Mouse (Mus musculus): Measurements from ENCODE around the gene Htr2a. TPM values are rescaled to one million over a fixed set of nuclear protein-coding genes. Genes with fewer than 3 reads are reported as not detected.

Htr2a gene
- total RNA-seq, 2 experiments from 2014 or later = 2.0 to 5.1 TPM

- ATAC-seq (replicated peaks; ENCODE audit: low FRiP score, low TSS enrichment, poor library complexity, severe bottlenecking) = peak; percentile 82
Measured at GRCm38 (mm10) chr14:74684298-74684978, 43.8 kb downstream of the Htr2a start.

DNA sequence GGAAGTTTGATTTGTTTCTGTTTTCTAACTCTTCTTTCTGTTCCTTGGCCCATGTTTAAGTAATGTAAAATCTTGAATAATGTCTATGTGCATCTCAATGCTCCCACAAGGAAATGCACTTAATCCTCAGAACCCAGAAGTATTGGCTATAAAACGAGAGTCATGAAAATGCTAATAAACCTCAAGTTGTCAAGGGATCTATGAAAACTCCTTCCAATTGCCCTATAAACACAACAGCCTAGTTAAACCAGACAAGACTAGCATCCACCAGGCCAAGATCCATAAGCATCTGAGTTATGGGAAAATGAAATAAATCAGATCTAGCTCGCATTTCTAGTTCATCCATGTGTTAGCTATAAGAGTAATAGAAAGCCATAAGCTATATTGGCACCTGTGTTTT is 51.3 kb downstream of the Htr2a start:
- ATAC-seq (replicated peaks; ENCODE audit: low FRiP score, low TSS enrichment, poor library complexity, severe bottlenecking) = no peak

GRCm38 (mm10) chr14:74696766-74697165 is 56.1 kb downstream of the Htr2a start:
- ATAC-seq (replicated peaks; ENCODE audit: low FRiP score, low TSS enrichment, poor library complexity, severe bottlenecking) = no peak

DNA sequence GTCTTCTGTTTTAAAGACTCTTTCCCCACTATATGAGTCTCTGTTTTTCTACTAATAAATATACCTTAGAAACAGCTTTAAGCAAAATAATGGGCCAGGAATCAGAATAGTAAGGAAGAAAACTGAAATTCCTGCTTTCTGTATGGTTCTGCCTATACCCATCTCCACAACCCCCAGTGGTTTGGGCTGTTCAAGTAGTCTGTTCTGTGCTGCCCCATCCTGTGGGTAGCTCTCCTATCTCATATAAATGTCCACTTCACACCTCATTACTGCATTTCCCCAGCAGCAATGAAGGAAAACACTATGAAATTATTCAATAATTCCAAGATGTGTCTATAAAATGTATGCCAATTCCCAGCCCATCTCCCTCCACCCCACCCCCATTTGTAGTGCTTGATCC is 56.8 kb downstream of the Htr2a start:
- ATAC-seq (replicated peaks; ENCODE audit: low FRiP score, low TSS enrichment, poor library complexity, severe bottlenecking) = no peak

DNA sequence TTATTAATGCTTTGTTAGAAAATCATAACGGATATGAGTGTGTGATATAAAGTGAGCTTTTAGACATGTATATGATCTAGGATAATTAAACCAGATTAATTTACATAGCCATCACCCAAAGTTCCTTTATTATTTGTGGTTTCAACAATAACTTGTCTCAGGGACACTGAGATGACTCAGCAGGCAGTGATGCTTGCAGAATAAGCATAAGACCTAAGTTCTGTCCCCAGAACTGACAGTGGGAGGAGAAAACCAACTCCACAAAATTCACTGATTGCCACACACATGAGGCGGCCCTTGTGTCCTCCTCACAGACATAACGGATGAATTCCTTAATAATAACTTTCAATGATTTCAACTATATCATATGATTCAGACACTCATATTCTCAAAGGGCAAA is 58.6 kb downstream of the Htr2a start:
- no peak for ATAC-seq (replicated peaks; ENCODE audit: low FRiP score, low TSS enrichment, poor library complexity, severe bottlenecking)

DNA sequence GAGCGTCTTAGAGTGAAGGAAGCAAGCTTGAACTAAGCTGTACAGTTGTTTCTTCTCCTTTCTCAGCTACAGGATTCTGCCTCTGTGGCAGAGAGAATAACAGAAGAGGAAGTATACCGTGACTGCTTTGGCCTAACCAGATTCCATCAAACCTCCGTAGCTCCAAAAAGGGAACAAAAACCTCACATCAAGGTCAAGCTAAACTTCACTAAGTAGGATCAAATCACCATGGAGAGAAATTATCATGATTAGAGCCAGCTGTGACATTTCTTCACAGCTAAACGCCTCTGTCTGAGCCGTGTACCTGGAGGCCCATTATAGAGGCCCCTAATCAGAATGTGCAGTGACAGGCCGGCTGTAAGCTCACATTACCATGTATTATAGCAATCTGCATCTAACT is 63.3 kb downstream of the Htr2a start:
- no peak for ATAC-seq (replicated peaks; ENCODE audit: low FRiP score, low TSS enrichment, poor library complexity, severe bottlenecking)

DNA sequence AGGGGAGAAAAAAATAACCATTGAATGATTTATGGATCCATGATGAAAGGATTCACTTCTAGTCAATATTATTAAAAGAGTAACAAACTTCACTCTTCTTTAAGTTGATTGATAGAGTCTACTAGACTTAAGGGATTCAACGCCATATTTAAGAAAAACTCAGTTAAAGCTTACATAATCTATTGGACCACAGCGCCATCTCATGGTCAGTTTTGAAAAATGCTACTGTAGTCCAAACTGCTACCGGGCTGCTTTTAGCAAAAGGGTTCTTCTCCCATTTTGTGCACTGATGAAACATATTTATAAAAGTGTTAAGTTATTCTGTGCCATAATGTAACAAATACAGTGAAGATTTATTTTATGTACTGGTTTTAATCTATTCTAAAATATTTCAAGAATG is 68.4 kb downstream of the Htr2a start:
- peak; percentile 75 for ATAC-seq (replicated peaks; ENCODE audit: low FRiP score, low TSS enrichment, poor library complexity, severe bottlenecking)

GRCm38 (mm10) chr14:74723541-74723940 is 82.9 kb downstream of the Htr2a start:
- no peak for ATAC-seq (replicated peaks; ENCODE audit: low FRiP score, low TSS enrichment, poor library complexity, severe bottlenecking)

DNA sequence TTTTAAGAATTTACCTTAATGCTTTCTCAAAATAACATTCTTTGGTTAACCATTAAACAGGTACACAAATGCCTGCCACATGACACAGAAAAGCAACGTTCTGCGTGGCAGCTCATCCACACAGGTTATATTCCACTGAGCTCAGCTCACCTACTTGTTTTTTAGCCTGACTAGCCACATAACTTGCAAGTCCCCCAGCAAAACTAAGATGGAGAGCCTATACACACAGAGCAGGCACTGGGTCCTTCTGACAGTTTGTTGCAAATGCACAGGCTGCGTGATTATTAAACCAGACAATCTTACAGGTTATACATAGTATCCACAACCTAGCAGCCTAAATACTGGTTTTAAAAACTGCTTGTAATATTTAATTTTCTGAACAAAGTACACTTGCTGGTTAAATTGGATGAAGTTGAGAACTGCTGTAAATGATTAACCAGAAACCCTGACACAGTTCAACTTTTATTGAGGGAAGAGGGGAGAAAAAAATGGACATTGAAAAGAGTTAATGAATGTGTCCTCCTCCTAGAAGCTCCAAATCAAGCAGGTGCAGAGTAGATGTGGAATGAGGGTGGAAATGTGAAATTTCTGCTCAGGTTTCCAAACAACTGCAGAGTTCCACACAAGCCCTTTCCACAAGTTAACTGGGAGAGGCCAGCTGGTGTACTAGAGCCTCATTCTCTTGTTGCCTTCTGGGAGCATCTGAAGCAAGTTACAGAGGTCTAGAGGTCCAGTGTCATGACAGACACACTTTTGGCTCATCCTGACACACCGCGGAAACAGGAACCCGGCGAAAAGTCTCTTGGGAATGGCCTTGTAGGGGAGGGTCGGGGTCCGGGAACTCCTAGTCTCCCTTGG is 90.8 kb downstream of the Htr2a start:
- ATAC-seq (replicated peaks; ENCODE audit: low FRiP score, low TSS enrichment, poor library complexity, severe bottlenecking) = no peak

DNA sequence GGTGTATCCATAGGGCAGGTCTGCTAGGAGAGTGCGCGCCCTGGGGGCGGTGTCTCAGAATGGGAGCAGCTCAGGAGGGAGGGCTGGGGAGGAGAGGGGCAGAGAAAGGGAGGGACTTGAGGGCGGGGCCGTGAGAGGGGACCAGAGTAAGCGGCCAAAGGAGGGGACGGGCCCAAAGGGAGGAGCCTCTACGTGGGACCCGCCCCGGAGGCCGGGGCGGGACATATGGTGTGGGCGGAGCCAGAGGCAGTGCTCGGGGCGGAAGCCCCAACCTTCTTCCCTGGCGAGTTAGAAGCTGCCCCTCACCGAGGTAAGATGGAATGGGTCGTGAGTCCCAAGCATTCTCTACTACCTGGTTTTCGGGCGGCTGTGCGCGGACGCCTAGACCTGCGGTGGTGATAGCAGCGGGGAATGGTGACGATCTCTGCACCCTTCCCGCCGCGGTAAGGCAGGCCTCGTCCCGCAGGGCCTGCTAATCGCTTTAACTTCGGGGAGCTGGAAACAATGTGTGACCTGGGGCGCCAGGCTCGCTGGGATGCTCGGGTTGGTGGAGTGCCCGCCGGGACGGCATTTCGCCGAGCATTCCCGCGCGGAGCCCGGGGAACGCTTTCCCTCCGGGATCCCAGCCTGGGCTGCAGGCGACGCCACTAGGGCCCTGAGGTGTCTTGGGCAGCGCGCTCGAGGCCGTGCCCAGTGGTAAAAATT is 91.6 kb downstream of the Htr2a start, which contains the start of gene Esd:
TSS of gene Esd (plus strand) at position 219 of the 705 bp plus-strand sequence.
- ATAC-seq (replicated peaks; ENCODE audit: low FRiP score, low TSS enrichment, poor library complexity, severe bottlenecking) = peak; percentile 98

DNA sequence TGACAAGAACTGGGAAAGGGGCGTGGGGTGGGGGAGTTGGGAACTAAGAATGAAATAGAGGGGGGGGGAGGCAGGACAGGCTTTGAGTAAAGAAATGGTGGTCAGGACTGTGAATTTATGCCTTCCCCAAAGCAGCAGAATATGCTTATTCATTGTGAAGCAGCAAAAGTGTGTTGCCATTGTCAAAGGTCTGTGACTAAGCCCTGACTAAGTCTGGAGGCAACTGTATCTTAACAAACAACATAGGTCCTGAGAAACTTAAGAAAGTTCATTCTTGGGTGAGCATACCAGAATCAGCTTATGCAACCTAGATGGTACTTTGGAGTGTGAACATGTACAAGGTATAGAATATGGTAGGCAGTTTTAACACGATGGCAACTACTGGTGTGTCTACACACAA is 92.8 kb downstream of the Htr2a start:
- no peak for ATAC-seq (replicated peaks; ENCODE audit: low FRiP score, low TSS enrichment, poor library complexity, severe bottlenecking)

GRCm38 (mm10) chr14:74735471-74735870 is 94.8 kb downstream of the Htr2a start:
- ATAC-seq (replicated peaks; ENCODE audit: low FRiP score, low TSS enrichment, poor library complexity, severe bottlenecking) = no peak

DNA sequence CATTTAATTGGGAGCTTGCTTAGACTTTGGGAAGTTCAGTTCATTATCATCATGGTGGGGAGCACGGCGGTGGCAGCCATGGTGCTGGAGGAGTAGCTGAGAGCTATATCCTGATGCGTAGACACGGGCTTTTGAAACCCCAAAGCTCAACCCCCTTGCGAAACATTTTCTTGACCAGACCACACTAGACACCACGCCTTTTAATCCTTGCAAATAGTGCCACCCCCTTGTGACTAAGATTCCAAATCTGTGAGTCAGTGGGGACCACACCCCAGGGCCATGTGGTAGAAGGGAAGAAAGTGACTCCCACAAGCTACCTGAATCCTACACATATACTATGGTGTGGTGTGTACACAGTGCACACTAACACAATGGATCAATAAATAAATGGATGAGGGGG is 96.2 kb downstream of the Htr2a start:
- no peak for ATAC-seq (replicated peaks; ENCODE audit: low FRiP score, low TSS enrichment, poor library complexity, severe bottlenecking)

Other genes starting within 250 kb of the Htr2a start
- gene Esd, start 91.5 kb downstream of the Htr2a start, total RNA-seq (2014; fragmentation: Nextera tagmentation) = 143 and 153 TPM in 2 replicates
- gene Esd, start 91.5 kb downstream of the Htr2a start, total RNA-seq (2017) = 255 and 340 TPM in 2 replicates

Measured in megakaryocyte-erythroid progenitor cell, adult 5-6 weeks (primary cell).